Mouse (Mus musculus) embryonic facial prominence, embryonic 10.5 days (tissue): ENCODE measurements around the gene Tulp2. TPM values are rescaled to one million over a fixed set of nuclear protein-coding genes. Genes with fewer than 3 reads are reported as not detected.
A peak's percentile ranks its signal among the peaks of the same experiment; 100 is the strongest.

Experiments
- DNase-seq: peaks from one replicate; pipeline ENCODE4 v3.0.0-alpha.2; 2017; ENCODE audit warnings: low spot score
- H3K27ac ChIP-seq: fragments of 300-500 bp; sonication (generic); replicated peaks from 2 replicates; pipeline ENCODE4 v1.5.1; 2016; ENCODE audit warnings: mild to moderate bottlenecking
- H3K27me3 ChIP-seq: fragments of 300-500 bp; sonication (generic); replicated peaks from 2 replicates; pipeline ENCODE4 v1.6.1; 2016; ENCODE audit warnings: low read depth, mild to moderate bottlenecking; ENCODE audit not compliant: poor library complexity, severe bottlenecking
- H3K36me3 ChIP-seq: fragments of 300-500 bp; sonication (generic); replicated peaks from 2 replicates; pipeline ENCODE4 v1.6.1; 2016; ENCODE audit warnings: mild to moderate bottlenecking, moderate library complexity
- H3K4me1 ChIP-seq: fragments of 300-500 bp; sonication (generic); 2 replicates; pipeline ENCODE4 v1.6.1; 2016
- H3K4me3 ChIP-seq: fragments of 300-500 bp; sonication (generic); 2 replicates; pipeline ENCODE4 v1.5.1; 2016; ENCODE audit warnings: mild to moderate bottlenecking, moderate library complexity
- H3K9me3 ChIP-seq: fragments of 300-500 bp; sonication (generic); 2 replicates; pipeline ENCODE4 v1.6.1; 2016; ENCODE audit warnings: mild to moderate bottlenecking
- WGBS: fragments of 180-500 bp; shearing (Covaris S2); methylation state at CpG from one replicate; pipeline ENCODE4 v1.1.7; 2016; 5-methylcytosine and 5-hydroxymethylcytosine counted together
- polyA plus RNA-seq: library from polyadenylated mRNA; unstranded; fragments of >200 nt; fragmentation: Nextera tagmentation; extraction: Ambion mirVana; gene quantifications from 2 replicates; pipeline ENCODE4 v1.2.1, GENCODE M21; 2016

The Tulp2 gene
- polyA plus RNA-seq = 0.93 and 1.4 TPM in 2 replicates

- peak; percentile 56 for DNase-seq
- Histone ChIP-seq H3K9me3 (no peaks in the 10 kb centered on the region), H3K36me3 (peaks cover 14% of the 10 kb centered on the region), H3K27ac (0 out of 2 replicates have a peak within 1 kb of the TSS, but pooled peaks have one; percentile 6), H3K4me1 (no peaks in the 10 kb centered on the region), H3K4me3 (no peak within 1 kb of the TSS), H3K27me3 (no peaks in the 10 kb centered on the region)
- 52% methylated on average over 15 of the region's 15 CpGs for WGBS
Observed at GRCm38 (mm10) chr7:45481374-45481927, at the start of gene Tulp2. Tulp2 (plus strand) TSS chr7:45481877.

- 1% methylated on average over 7 of the region's 7 CpGs for WGBS
- H3K27ac ChIP-seq = peak overlapping the region; percentile 92
- peaks cover 49% of the 10 kb centered on the region for H3K4me1 ChIP-seq
Observed at GRCm38 (mm10) chr7:45433835-45434202, 47.9 kb upstream of the Tulp2 start.

GRCm38 (mm10) chr7:45434203-45435015 lies 47.3 kb upstream of the Tulp2 start, which contains the start of gene Gys1:
Gys1 (plus strand) TSS chr7:45434844.
- Histone ChIP-seq H3K4me3 (peak within 1 kb of the TSS; percentile 93), H3K27ac (peak within 1 kb of the TSS; percentile 92), H3K27me3 (no peaks in the 10 kb centered on the region), H3K9me3 (no peaks in the 10 kb centered on the region), H3K4me1 (peaks cover 49% of the 10 kb centered on the region), H3K36me3 (peaks cover 38% of the 10 kb centered on the region)
- under 1% methylated on average over 45 of the region's 45 CpGs for WGBS
- DNase-seq = peak; percentile 100

More at GRCm38 (mm10) chr7:45433835-45434202, 47.9 kb upstream of the Tulp2 start:
- peaks cover 41% of the 10 kb centered on the region for H3K36me3 ChIP-seq
- DNase-seq = no peak
- H3K9me3 ChIP-seq = no peaks in the 10 kb centered on the region
- H3K27me3 ChIP-seq = no peaks in the 10 kb centered on the region
- H3K4me3 ChIP-seq = peak overlapping the region; percentile 93

- WGBS = 4% methylated on average over 16 of the region's 16 CpGs
- H3K9me3 ChIP-seq = no peaks in the 10 kb centered on the region
- H3K4me1 ChIP-seq = peaks cover 49% of the 10 kb centered on the region
- peaks cover 38% of the 10 kb centered on the region for H3K36me3 ChIP-seq
- H3K27me3 ChIP-seq = no peaks in the 10 kb centered on the region
- no peak for DNase-seq
- H3K27ac ChIP-seq = peak overlapping the region; percentile 92
- peak overlapping the region; percentile 93 for H3K4me3 ChIP-seq
Observed at GRCm38 (mm10) chr7:45435038-45435437, 46.6 kb upstream of the Tulp2 start.

- 93% methylated on average over 5 of the region's 5 CpGs for WGBS
- Histone ChIP-seq H3K27me3 (no peaks in the 10 kb centered on the region), H3K4me1 (peaks cover 49% of the 10 kb centered on the region), H3K27ac (no peak overlapping the region), H3K4me3 (0 out of 2 replicates have a peak overlapping the region, but pooled peaks have one; percentile 93), H3K36me3 (peaks cover 38% of the 10 kb centered on the region), H3K9me3 (no peaks in the 10 kb centered on the region)
- no peak for DNase-seq
Observed at GRCm38 (mm10) chr7:45436444-45436843, 45.2 kb upstream of the Tulp2 start.

GRCm38 (mm10) chr7:45437046-45437445 lies 44.6 kb upstream of the Tulp2 start:
- Histone ChIP-seq H3K4me3 (peak overlapping the region; percentile 42), H3K36me3 (peaks cover 36% of the 10 kb centered on the region), H3K4me1 (peaks cover 49% of the 10 kb centered on the region), H3K27ac (peak overlapping the region; percentile 62; the same call in 1 of the 2 replicates), H3K9me3 (no peaks in the 10 kb centered on the region), H3K27me3 (no peaks in the 10 kb centered on the region)
- 25% methylated on average over 6 of the region's 6 CpGs for WGBS
- peak; percentile 53 for DNase-seq

GRCm38 (mm10) chr7:45437521-45438276 lies 44.0 kb upstream of the Tulp2 start, which contains the start of gene Ruvbl2:
Ruvbl2 (minus strand) TSS chr7:45438096.
- no peaks in the 10 kb centered on the region for H3K9me3 ChIP-seq
- no peaks in the 10 kb centered on the region for H3K27me3 ChIP-seq
- peak; percentile 65 for DNase-seq
- peaks cover 45% of the 10 kb centered on the region for H3K4me1 ChIP-seq
- H3K4me3 ChIP-seq = peak within 1 kb of the TSS; percentile 42
- H3K27ac ChIP-seq = peak within 1 kb of the TSS; percentile 62
- 19% methylated on average over 19 of the region's 19 CpGs for WGBS
- H3K36me3 ChIP-seq = peaks cover 33% of the 10 kb centered on the region

GRCm38 (mm10) chr7:45443526-45444420 lies 37.9 kb upstream of the Tulp2 start:
- Histone ChIP-seq H3K4me1 (peaks cover 9% of the 10 kb centered on the region), H3K36me3 (peaks cover 74% of the 10 kb centered on the region), H3K27me3 (no peaks in the 10 kb centered on the region), H3K9me3 (no peaks in the 10 kb centered on the region), H3K4me3 (no peak overlapping the region), H3K27ac (no peak overlapping the region)
- DNase-seq = no peak
- 90% methylated on average over 22 of the region's 22 CpGs for WGBS

GRCm38 (mm10) chr7:45446589-45446988 lies 35.1 kb upstream of the Tulp2 start:
- Histone ChIP-seq H3K4me1 (peaks cover 9% of the 10 kb centered on the region), H3K27ac (no peak overlapping the region), H3K4me3 (no peak overlapping the region), H3K36me3 (peaks cover 70% of the 10 kb centered on the region), H3K27me3 (no peaks in the 10 kb centered on the region), H3K9me3 (no peaks in the 10 kb centered on the region)
- DNase-seq = no peak

GRCm38 (mm10) chr7:45447325-45447990 lies 34.2 kb upstream of the Tulp2 start:
- DNase-seq = peak; percentile 58
- WGBS = 31% methylated on average over 11 of the region's 11 CpGs
- peaks cover 9% of the 10 kb centered on the region for H3K4me1 ChIP-seq
- no peaks in the 10 kb centered on the region for H3K27me3 ChIP-seq
- peak overlapping the region; percentile 19; the same call in 1 of the 2 replicates for H3K4me3 ChIP-seq
- H3K36me3 ChIP-seq = peaks cover 75% of the 10 kb centered on the region
- no peaks in the 10 kb centered on the region for H3K9me3 ChIP-seq
- H3K27ac ChIP-seq = no peak overlapping the region

GRCm38 (mm10) chr7:45449974-45450373 lies 31.7 kb upstream of the Tulp2 start:
- DNase-seq = no peak
- WGBS = 86% methylated on average over 1 of the region's 1 CpGs
- peaks cover 9% of the 10 kb centered on the region for H3K4me1 ChIP-seq
- peaks cover 74% of the 10 kb centered on the region for H3K36me3 ChIP-seq
- no peaks in the 10 kb centered on the region for H3K27me3 ChIP-seq
- no peaks in the 10 kb centered on the region for H3K9me3 ChIP-seq
- no peak overlapping the region for H3K4me3 ChIP-seq
- no peak overlapping the region for H3K27ac ChIP-seq
